Mouse (Mus musculus) cerebellum, postnatal 10 days (tissue): ENCODE measurements at regions not wholly inside any gene's neighbourhood (a gene's known extent, or its start where the extent isn't known, plus 50 kb on each side); places are given as distances from the start of the nearest gene placed in this dataset.

Experiments
- DNase-seq, 2 experiments: peaks; one replicate each; pipeline ENCODE4 v3.0.0; 2021; ENCODE audit warnings: mixed read lengths in 2 of 2

DNA sequence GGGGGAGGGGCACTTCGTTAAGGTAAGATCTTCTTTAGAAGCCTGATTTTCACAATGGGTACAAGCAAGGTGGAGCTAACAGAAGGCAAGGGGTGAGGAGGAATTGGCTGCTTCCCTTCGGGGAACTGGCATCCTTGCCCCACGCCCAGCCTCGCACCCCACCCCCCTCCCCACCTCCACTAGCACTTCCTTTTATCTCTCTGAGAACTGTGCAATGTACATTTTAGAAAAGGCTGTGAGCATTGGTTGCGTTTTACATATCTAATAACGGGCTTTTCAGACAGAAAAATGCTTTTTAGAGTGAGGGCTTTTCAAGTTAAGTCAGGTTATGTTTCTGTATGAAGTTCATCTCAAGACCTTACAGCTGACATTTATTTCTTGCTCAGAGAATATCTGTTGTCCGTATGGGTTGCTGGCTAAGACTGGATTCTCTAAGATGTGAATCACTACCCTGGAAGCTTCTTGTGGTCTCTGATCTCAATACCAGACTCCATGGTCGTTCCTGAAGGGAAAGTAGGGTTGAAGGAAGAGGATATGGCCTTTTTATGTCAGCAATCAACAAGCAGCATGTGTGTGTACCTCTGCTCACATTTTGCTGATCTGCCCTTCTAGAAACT lies 199.1 kb downstream of the Klf6 start:
- DNase-seq, result no peak

DNA sequence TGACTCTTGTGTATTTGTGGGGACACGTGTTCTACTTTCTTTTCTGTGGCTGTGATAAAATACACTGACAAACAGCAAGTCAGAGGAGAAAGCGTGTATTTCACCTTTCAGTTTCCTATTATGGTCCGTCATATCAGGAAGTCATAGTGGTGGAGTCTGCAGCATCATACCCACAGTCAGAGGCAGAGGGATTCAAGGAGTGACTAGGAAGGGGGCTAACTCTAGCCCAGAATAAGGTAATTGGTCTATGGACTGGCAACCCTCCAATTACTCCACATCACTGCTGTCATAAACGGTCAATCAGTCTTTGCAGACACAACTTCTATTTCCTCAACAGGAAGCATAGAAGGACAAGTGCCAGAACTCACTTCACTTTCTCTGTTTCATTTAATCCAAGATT lies 201.0 kb downstream of the Klf6 start:
- peak; percentile 9 to 10 for DNase-seq

DNA sequence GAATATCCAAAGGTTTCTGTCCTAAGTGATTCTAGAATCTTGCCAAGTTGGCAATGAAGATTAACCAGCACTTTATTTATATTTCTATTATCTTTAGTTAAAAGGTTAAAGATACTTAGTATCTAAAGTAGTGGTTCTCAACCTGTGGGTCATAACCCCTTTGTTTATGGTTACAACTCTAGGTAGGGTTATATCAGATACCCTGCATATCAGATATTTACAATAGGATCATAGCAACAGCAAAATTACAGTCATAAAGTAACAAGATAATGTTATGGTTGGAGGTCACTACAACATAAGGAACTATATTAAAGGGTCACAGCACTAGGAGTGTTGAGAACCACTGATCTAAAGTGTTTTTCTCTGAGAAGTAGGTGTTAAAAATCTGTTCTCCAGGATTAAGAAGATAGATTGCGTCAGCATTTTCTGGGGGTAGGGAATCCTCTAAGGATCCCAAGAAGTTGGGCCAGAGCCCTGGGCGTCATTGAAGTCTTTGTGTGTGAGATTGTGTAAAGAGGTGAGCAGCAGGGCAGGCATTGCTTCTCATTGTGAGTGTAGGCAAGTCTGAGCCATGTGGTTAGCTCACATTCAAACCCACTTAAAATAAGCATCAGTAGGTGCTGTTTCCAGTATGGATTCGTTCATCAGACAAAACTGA lies 201.6 kb downstream of the Klf6 start:
- no peak for DNase-seq

DNA sequence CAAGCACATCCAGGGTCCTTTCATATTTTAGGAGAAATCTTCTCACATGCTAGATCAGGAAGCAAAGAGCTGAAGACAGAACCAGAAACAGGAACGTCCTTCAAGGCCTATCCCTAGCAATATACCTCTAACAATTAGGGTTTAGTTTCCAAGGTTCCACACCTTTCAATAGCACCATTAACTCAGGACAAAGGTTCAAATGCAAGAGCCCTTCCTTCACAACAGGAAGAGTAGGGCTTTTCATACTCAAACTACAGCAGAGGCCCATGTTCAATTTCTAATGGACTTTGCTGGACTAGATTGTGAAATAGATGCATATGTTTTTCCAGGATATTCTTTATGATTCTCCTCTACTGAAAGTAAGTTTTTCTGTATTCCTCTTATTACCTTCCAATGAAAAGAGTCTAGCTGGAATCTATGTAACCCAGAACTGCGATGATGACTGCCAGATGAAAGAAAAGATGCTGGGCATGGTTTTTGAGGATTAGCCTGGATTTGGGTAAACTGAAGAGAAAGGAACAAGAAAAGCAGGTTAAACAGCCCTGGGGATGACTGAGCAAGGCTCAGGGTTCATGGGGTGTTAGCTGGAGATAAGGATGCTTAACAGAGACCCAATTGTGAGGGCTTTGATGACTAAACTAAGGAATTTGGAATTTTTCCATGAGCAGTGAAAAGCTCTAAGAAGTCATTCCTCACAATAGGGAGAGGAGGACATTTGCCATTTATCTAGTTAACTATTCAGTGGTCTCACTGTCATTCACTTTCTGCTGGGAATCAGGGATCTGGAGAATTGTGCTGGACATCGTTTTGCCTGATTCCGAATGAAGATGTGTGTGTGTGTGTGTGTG lies 215.9 kb downstream of the Klf6 start:
- no peak for DNase-seq

DNA sequence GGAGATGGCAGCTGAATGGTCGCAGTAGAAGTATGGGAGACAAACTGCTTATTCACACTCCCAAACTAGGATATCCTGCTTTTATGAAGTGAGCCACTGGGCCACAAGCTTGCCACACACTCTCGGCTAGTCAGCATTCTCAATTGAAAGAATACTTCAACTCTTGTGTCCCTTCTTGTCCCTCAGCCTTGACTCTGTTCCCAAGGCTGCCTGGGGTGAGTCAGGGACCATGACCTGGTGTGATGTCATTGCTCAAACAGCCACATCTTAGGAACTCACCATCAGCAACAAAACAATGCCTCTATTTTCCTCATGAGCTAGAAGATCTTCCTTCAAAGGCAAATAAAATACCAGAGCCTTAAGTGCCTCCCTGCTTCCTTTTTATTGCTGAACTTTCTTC lies 224.6 kb downstream of the Klf6 start:
- no peak for DNase-seq

DNA sequence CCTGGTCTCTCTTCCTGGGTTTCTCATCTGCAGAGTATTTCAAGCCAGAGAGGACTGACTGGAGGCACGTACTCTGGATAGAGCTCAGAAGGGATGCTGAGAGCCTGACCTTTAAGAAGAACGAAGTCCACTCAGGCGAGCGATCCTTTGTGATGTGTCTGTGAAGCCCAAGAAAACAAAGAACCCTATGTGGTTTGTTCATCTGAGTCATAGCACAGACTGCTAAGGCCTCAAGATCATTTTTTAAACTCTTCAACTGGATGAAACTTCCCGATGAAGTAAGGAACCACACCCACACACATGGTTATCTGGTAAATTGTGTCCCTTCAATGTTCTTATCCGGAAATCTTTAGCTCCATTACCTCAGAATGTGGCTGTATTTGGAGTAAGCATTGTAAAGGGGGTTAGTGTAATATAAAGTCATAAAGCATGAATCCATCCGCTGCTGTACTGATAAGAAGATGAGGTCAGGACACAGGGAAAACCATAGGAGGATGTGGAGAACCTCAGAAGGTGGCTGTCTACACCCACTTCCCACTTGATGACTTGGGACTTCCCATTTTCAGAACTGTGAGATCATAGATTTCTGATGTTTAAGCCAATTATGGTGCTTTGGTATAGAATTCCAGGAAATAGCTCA lies 247.9 kb downstream of the Klf6 start:
- DNase-seq, result no peak

DNA sequence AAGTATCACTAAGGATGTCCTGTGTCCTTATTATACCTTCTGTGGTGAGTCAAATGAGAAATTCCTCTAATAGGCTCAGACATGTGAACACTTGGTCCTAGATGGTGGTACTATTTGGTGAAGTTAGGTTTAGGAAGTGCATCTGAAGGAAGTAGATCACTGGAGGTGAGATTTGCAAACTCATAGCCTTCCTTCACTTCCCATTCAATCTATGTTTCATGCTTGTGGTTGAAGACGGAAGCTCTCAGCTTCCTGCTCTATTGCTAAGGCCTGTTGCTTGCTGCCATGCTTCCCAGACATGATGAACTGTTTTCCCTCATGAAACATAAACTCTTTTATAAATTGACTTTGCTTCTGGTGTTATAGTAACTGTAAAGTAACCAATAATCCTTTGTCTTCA lies 258.4 kb downstream of the Klf6 start:
- no peak for DNase-seq

DNA sequence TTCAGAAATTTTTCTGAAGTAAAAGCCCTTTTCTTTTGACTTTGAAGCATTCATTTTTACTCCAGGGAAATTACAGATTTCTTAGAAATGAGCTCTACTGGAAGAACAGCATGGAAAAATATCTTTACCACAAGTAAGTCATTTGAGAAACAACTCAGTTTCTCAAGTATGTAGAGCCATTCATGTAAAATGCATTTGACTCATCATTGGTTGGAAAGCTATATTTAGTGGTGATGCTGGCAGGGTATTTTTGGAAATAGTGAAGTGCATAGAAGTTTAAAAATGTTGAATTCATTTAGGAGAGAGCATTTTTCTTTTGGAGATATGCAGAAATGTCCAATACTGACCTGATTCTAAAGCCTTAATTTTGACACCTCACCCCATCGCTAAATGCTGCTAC lies 266.0 kb downstream of the Klf6 start:
- no peak for DNase-seq

DNA sequence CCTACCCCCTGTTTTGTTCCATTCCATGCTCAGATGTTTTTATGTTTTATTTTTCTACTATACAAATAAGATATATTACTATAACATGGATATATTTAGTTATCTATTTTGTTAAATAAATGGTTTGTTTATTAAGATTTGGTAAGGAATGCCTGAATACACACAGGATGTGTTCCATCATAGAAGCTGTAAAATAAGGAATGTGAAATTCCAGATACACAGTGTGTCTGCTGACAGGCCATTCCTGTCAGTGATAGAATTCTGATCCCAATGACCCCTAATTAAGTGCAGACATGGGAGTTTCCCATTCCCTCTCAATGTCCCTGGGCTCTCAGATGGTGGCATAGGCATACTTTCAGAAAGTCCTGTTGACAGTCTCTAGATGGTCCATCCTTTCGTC lies 267.6 kb downstream of the Klf6 start:
- no peak for DNase-seq

DNA sequence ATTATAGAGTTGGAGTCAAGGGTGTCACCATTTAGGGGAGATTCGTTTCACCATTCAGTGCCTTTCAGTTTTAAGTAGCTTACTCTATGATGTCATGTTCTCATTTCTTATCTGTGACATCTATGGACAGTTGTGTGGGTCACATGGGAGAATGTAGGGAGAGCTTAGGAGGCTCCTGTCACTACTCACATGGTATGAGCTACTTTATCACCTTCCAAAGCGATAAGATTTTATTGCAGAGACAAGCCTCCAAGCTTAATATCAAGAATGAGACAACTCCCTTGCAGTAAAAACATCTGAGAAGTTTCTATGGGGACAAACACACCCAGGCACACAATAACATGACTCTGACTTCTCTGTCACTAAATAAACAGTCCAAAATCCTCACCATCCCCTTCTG lies 270.1 kb downstream of the Klf6 start:
- no peak for DNase-seq

DNA sequence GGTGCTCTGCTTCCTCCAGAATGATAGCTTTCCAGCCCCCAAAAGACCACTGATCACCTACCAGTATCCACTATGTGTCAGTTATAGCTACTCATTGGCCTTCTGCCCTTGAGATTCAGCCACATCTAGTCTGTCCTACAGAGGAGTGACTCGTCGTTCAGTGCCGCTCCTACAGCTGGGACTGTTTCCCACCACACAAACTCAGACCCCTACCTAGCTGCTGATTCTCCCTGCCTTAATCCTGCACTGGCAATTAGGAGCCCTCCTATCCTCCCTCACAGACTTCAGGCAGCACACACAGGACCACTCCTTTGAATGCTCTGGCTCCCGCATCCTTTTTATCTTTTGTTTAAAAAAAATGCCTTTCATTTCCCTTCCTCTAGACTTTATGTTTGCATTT lies 275.9 kb downstream of the Klf6 start:
- DNase-seq, result no peak

DNA sequence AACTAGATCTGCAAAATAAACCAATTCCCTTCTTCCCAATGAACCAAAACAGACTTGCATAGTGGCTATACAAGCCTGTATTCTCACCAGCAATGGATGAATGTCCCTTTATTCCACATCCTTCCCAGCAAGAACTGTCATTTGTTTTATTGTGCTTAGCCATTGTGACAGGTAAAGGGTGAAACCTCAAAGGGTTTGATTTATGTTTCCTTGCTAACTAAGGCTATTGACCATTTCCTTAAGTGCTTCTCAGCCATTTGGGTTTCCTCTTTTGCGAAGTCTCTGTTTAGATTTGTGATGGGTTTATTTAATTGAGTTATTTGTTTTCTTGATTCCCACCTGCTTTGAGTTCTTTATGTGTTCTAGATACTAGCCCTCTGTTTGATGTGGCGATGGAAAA lies 281.5 kb downstream of the Klf6 start:
- no peak for DNase-seq

DNA sequence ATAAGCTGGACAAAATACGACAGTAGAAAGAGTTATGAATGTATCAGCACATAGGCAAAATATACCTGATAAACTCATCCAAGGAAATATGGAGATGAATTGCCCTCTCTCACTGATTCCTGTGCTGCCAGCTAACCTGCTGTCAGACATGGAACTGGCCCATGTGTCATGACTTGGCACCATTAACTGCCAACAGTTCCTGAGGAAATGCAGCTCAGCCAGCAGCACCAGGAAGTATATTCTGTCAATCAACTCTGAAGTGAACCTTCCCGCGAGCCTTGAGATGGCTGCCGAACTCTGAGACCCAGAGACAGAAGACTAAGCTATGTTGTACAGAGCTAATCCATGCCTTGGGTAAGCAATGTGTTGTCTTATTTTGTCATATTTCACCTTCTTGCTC lies 292.4 kb downstream of the Klf6 start:
- DNase-seq, result peak; percentile 87 to 88

DNA sequence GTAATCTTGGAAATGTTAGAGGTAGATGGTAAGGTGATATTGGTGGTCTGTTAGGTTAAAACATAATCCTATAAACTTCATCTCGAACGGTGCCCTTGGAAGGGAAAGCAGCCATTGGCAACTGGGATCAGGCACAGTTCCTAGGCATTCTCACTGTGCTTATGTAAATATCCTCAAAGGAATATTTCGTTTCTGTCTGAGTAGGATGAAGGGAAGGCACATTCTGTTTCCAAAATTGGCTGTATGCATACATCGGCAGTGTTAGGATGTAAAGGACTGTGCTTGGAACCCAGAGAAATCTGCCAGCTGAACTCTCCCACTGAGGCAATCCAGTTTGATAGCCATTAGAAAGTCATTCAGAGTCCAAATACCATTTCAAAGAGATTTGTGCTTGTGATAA lies 294.9 kb downstream of the Klf6 start:
- no peak for DNase-seq

DNA sequence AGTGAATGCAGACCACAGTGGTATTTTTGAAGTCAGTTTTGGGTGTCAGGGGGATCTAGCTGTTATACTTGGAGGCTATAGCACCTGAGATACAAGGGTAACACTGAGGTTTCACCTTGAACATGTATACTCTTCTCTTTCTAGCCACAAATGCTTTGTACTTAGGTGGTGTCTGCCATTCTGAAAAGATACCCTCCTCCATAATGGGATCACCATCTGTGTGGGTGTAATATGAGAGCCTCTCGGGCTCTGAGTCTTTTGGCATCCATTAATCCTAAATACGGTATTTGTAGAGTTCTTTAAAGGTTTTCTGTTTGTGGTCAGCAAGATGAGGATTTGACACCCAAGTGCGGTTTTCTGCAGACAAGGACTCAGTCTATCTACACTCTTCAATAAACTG lies 295.7 kb downstream of the Klf6 start:
- DNase-seq, result no peak

DNA sequence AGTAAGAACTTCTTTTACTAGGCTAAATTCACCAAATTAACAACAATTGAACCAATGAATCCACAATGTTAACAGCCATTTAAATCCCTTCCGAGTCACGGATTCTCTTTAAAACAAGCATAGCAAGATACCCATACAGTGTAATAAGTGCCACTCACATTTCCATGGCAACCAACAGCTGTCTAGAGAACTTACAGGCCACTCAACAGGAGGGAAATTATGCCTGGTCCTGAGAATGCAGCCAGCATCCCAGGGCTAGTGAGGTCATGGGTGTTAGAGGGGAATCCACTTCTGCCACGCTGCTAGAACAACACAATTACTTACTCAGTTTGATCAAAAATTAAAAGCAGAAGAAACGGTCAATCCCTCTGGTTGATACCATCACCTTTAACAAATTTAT lies 296.7 kb downstream of the Klf6 start:
- DNase-seq, result no peak

DNA sequence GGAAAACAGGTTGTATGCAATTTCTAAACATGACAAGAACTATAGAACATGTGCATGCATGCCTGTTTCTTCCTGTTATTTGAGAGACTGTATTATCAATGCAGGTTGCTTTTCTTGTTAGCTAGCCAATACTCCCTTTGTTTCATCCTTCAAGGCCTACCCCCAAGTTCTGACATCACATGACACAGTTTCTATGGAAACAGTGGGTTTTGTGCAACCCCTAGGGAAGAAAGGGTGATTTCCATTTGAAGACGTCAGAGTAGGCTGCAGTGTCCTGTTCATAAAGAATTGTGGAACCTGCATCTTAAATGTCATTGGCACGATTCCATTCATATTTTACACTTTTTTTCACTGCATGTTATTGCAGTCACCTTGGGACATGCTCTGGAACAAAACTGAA lies 298.1 kb downstream of the Klf6 start:
- no peak for DNase-seq

DNA sequence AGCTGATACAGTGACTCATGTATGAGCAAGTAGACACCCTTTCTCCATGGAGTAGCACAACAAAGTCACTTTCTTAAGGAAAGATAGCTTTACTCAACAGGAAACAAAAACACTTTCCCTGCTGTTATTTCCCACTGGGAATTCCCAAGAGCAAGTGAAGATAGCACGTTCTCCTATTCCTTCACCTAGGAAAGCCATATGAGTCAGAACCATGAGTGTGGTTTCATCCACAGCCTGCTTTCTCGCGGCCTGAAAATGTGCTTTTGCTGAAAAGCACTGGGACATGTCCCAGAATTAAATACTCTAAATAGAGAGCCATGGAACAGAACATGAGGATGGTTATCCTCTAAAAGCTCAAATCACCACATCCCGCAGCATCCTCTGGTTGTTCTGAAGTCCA lies 304.6 kb downstream of the Klf6 start:
- DNase-seq, result no peak

DNA sequence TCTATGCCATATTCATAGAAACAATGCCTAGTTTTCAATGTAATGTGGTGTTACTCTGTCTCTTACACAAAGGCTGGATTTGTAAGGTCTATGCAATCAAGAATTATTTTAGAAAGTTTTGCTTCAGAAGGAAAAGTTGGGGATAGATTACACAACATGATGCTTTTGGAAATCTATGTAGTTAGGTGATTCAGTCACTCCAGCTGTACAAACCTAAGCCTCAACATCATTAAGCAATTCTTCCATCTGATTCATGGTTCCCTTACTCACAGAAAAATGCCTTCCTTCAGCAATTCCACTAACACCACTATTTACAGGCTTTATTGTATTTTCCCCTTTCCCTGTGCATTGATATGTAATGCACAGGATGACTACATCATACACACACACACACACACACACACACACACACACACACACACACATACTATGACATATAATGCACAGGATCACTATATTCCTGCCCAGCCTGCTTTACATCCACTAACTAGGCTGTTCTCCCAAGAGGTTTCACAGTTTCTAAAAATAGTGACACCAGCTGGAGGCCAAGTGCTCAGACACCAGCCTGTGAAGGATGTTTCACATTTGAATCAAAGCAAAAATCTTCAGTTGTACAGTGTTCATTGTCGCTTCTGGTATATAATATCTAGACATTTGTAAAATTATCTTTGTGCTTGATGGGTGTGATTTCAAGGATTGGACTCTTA lies 305.9 kb downstream of the Klf6 start:
- no peak for DNase-seq

DNA sequence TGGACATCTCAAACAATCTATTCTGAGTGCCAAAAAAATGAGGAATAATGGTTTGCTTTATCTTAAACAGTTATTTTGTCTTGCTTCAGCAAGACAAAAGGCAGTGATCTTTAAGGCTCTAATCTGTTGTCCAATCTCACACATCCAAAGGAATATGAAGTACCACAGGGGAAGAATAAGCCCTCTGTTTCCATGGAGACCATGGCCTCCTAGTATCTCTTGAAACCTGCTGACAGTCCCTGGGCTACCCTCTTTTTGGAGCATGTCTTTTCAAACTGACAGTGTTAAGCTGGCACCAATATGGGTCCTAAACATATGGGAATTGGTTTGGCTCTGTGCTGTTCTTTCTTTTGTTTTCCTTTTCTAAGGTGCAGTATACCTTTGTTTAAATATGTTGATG lies 311.8 kb downstream of the Klf6 start:
- DNase-seq, result no peak

DNA sequence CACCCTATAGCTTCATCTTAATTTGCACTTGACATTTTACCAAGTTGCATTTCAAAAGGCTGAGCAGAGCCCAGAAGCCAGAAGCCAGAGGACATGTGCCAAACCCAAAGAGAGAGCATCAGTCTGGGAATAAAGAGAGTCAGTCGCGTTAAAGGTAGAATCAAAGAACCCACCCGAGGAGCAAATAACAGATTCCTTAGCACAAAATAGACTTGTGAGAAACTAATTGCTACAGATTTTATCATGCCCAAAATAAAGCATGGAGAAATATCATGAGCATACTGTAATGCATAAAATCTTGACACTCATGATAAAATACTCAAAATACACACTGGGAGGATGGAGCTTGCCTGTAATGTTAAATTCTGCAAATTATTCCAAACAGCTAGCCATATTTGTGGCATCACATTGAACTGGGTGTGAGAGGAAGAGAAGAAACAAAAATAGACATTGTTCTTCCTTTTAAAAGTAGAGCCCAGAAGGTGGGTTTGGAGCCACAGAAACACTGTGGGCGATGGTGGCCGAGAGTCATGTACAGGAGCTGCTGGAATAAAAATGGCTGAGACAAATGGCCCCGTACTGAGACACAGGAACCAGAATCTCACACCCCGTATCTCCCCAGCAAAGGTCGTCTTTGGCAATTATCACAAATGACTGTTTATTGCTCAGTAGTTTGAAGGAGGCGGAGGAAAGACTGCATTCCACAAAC lies 317.2 kb downstream of the Klf6 start:
- DNase-seq, result peak; percentile 24 to 28

DNA sequence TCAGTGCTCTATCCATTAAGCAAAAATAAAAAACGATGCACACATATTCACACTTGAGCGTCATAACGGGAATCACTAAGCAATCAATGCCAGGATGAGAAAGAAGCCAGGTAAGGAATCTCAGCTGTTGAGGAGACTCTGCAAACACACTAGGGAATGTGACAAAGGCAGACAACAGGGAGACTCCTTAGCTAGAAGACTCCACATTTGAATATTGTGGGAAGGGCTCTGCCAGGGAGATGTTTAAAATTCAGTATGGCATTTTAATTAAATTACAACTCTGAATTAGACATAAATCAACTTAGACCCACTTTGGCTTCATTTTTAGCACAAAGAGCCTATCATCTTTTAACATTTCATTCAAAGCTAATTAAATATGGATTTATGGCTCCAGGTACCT lies 327.9 kb downstream of the Klf6 start:
- no peak for DNase-seq
